Mouse (Mus musculus) olfactory bulb, adult 2 months (tissue): Measurements from ENCODE around the gene Ubqln3.

Experiments used
- CTCF ChIP-seq: fragments of 200-500 bp; IDR thresholded peaks from 2 replicates; pipeline ENCODE4 v1.5.1; 2012; ENCODE audit warnings: low read depth, mild to moderate bottlenecking, low read length, moderate library complexity; ENCODE audit not compliant: insufficient read depth
- POLR2A ChIP-seq: fragments of 200-500 bp; IDR thresholded peaks from 2 replicates; pipeline ENCODE4 v1.6.1; 2012; ENCODE audit warnings: mild to moderate bottlenecking, low read depth, low read length, moderate library complexity; ENCODE audit not compliant: insufficient read depth

DNA sequence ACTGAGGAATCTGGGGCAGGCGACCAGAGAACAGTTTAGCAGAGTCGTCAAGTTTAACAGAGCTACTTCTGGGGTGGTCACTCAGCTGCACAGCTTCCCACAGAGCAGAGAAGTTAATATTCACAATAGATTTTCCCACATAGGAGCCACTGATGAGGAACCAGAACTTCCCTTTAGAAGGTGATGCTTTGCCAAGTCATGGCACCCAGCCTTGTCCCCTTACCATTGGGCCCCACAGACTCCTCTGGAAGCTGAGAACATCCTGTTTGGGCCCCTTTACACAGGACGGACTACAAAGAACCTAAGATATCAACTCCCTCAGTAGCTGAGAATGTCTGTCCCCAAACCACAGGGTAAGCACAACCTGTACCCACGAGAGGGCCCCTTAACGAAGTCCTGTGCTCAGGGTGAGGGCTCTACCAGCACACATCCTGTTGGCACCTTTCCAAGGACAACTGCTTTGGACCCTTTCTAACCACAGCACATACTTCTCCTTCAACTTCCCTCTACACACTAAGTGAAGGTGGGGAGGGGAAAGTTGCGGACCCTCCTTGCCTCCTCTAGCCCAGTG lies 26.6 kb upstream of the Ubqln3 start:
- TF ChIP-seq POLR2A (no peak), CTCF (no peak)
